Mouse (Mus musculus) testis, postnatal 10 days (tissue): ENCODE results near the gene Gabrr3.

Source experiments
- DNase-seq: peaks from one replicate; pipeline ENCODE4 v3.0.0; 2021; ENCODE audit warnings: low spot score

Gabrr3 gene

GRCm38 (mm10) chr16:59471637-59472278, 64.6 kb downstream of the Gabrr3 start, which contains the start of gene Riox2:
TSS of gene Riox2 (plus strand) at chr16:59471775.
- DNase-seq, result peak; percentile 94

- no peak for DNase-seq
Measured at GRCm38 (mm10) chr16:59472546-59472945, 65.4 kb downstream of the Gabrr3 start.

- peak; percentile 83 for DNase-seq
Measured at GRCm38 (mm10) chr16:59474788-59475187, 67.7 kb downstream of the Gabrr3 start.

- no peak for DNase-seq
Measured at GRCm38 (mm10) chr16:59477955-59478354, 70.8 kb downstream of the Gabrr3 start.

GRCm38 (mm10) chr16:59487239-59487638, 80.1 kb downstream of the Gabrr3 start:
- DNase-seq, result no peak

GRCm38 (mm10) chr16:59487975-59488548, 80.9 kb downstream of the Gabrr3 start:
- no peak for DNase-seq

- DNase-seq, result no peak
Measured at GRCm38 (mm10) chr16:59493199-59493598, 86.1 kb downstream of the Gabrr3 start.

GRCm38 (mm10) chr16:59497947-59498346, 90.8 kb downstream of the Gabrr3 start:
- no peak for DNase-seq

GRCm38 (mm10) chr16:59499180-59499579, 92.0 kb downstream of the Gabrr3 start:
- no peak for DNase-seq

- DNase-seq, result no peak
Measured at GRCm38 (mm10) chr16:59509830-59510229, 102.7 kb downstream of the Gabrr3 start.
